Mouse (Mus musculus): ENCODE measurements at regions not wholly inside any gene's neighbourhood (a gene's known extent, or its start where the extent isn't known, plus 50 kb on each side); places are given as distances from the start of the nearest gene placed in this dataset.
"Not testable (repeated sequence)": the region's sequence is repeated elsewhere in the genome, so short reads cannot be mapped to it uniquely, and the experiment has no call there.

DNA sequence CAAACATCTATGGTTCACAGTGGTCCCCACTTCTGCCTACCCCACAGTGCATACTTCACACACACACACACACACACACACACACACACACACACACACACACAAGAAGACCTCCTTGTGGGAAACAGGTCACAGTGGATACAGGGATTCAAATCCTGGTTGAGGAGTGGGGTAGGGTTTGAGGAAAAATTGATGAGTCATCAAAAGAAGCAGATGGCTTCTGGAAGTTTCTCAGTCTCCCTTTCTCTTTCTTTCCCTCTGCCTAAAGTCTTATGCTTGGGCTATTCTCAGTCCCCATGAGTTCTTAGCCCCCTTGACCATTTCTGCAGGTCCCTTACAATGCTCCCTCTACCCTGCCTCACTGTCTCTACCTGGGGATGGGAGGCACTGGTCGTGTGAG, 56.4 kb downstream of the Rassf10 start:
- in situ Hi-C loops (cut with MboI; ENCODE audit: unreplicated experiment in 2 of 2): no loop called here

DNA sequence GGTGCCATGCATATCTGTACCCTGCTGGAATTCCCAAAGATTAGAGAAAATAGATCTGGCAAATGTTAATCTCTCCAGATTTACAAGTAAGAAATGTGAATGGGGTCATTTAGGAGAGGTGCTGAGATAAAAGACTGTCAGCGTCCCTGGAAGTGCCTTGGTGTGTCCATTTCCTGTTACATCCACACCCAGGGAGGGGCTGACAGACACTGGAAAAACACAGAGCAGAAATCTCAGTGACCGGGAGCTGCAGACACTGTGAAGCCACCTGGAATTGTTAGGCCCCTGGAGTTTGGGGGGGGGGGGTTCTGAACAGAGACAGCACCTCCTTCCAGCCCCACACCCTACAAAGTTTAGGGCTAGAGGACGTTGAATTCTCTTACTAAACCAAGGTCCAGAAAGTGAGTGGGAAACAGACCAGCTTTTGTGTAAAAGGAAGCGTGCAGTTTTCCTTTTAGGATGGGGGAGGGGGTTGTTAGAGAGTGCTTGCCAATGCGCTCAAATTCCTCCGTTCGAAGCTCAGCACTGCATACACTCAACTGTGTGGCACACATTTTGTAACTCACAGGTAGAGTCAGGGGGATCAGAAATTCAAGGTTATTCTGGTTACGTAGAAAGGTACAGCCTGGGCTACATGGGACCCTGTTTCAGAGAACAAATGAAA, 63.5 kb downstream of the Rassf10 start:
- in situ Hi-C loops (cut with MboI; ENCODE audit: unreplicated experiment in 2 of 2): no loop called here

DNA sequence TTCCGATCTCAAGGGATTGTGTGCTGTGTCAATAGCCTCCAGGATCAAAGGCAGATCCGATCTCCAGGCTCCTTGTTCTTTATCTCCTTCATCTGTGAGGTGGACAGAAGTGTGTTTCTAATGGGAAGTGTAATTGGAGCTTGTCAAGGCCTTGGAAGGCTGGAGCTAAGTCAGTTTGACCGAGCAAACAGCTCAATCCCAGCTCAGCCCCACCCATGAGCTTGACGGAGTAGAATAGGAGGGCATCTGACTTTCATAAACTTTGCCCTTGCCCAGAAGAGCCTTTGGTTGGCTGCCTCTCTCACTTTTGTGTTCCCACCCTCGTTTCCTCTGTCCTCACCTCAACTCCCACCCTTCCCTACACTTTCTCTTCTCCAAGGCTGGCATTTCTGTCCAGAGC, 67.7 kb downstream of the Rassf10 start:
- in situ Hi-C loops (cut with MboI; ENCODE audit: unreplicated experiment in 2 of 2): no loop called here

DNA sequence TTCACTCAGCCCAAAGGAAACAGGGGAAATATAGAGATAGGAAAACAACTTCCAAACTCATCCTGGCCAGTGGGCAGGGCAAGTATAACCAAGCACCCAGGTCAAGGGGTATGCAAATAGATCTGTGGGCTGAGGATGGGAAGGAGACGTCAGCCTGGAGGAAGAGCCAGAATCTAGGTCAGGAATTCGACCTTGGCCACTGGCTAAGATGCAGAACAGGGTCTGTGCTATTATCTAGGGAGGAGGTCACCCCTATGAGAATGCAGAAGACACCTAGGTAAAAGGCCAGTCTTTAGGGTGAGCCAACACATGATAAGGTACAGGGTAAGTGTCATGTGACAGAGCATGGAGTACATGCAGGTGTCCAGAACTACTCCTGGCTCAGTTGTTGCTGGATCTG, 68.8 kb downstream of the Rassf10 start:
- in situ Hi-C loops (cut with MboI; ENCODE audit: unreplicated experiment in 2 of 2): no loop called here

DNA sequence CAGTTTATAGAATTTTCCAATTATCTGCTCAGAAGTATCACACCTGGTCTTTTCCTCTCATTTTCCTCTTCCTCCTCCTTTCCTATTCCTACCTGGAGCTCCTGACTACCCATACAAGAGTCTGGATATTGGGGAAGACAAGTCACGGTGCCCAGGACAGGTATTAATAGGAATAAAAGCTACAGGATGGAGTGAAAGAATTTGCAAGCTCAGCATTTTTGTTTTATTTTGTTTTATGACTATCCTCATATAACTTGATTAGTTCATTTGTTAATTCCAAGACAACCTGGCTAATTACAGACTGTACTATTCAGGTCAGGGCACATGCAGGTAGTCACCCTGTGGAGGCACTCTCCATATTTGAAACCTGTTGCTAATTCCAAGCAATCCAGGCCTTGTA, 72.0 kb downstream of the Rassf10 start:
- in situ Hi-C loops (cut with MboI; ENCODE audit: unreplicated experiment in 2 of 2): no loop called here

DNA sequence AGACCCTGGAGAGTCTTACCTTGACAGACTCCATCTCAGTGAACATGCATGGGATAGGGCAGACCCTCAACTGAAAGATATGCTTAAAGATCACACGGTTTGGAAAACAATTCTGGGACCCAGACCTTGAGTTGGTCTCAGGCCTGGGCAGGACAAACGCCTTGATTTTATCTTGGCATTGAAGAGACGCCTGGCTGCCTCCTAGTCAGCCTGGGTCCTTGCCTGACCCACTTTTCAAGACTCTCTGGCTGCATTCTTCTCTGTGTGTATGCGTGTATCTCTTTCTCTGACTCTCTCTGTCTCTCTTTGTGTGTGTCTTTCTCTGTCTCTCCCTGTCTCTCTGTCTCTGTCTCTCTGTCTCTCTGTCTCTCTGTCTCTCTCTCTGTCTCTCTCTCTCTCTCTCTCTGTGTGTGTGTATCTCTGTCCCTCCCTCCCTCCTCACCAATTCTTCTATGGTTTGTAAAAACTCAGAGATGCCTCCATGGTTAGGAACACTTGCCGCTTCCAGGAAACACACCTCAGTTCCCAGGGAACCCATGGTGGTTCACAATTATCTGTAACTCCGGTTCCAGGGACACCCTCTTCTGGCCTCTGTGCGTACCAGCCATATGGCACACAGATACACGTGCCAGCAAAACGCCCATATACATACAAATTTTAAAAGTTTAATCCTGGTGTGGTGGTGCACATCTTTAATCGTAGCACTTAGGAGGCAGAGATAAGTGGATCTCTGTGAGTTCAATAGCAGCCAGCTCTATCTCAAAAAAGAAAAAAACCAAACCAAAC, 72.7 kb downstream of the Rassf10 start:
- in situ Hi-C loops (cut with MboI; ENCODE audit: unreplicated experiment in 2 of 2): no loop called here

DNA sequence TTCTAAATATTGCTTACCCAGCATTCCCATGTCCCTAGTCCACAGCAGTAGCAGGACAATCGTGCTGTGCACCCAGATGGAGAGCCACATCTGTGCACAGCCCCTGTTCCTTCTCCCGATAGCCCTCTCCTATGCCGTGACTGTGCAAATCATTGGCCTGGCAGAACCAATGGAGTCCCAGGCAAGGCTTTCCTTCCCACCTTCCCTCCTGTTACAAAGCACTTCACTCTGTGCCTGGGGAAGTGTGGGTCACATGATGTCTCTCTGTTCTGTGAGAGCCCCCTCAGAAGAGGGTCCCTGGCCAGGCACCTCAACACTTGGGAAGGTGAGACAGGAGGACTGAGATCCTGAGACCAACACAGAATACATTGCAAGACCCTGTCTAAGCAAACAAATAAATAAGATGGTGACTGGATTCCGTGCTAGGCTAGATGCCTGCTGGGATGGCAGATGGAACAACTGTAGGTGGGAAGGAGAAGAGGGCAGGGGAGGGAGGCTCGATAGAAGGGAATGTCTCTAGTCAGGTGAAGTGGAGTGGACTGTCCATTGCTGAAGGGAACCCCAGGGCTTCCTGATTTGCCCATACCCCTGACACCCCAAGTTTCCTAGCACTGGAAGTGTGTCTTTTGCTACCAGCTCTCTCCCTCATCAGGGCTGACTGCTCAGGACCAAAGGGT, 73.5 kb downstream of the Rassf10 start:
- in situ Hi-C loops (cut with MboI; ENCODE audit: unreplicated experiment in 2 of 2): no loop called here

DNA sequence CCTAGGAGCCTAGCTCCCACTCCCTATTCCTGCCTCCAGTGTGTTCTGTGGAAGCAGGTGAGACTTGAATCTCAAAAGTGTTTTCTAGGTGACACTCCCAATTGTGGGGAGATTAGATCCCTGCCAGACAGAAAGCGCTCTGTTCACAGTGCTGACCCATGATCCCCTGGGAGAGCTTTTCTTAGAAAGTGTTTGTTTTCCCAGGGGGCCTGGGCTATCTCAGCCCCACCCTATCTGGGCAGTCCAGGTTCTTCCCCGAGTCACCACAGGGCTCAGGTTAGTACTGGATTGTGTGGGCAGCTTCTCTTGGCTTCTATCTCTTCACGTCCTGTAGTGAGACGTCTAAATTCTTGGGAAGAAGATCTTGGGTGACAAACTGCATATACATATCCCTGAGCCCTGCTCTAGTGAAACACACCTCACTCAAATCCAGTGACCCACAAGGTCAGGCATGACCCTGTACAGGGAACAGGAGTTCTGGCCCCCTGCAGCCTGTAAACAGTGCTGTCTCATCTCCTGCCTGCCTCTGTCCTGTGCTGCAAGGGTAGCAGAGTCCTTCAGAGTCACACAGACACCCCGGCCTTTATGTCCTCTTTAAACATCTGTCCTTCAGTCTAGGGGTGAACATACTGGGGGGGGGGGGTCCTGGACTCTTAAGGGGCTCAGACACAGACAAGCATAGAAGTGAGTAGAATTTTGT, 76.4 kb downstream of the Rassf10 start:
- in situ Hi-C loops (cut with MboI; ENCODE audit: unreplicated experiment in 2 of 2): no loop called here

DNA sequence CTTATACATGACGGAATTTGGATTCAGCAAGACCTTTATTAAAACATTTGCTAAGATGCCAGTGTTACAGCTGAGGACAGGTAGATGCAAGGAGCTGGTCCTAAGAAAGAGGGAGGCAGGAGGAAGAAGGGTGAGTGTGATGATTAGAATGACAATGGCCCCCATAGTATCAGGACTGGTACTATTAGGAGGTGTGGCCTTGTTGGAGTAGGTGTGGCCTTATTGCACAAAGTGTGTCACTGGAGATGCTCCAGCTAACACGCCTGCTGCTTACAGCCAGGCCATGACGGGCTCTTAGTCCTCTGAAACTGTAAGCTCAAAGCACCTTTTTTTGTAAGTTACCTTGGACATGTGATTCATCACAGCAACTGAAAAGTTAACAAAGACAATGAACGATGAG, 82.0 kb downstream of the Rassf10 start:
- in situ Hi-C loops (cut with MboI; ENCODE audit: unreplicated experiment in 2 of 2): no loop called here

DNA sequence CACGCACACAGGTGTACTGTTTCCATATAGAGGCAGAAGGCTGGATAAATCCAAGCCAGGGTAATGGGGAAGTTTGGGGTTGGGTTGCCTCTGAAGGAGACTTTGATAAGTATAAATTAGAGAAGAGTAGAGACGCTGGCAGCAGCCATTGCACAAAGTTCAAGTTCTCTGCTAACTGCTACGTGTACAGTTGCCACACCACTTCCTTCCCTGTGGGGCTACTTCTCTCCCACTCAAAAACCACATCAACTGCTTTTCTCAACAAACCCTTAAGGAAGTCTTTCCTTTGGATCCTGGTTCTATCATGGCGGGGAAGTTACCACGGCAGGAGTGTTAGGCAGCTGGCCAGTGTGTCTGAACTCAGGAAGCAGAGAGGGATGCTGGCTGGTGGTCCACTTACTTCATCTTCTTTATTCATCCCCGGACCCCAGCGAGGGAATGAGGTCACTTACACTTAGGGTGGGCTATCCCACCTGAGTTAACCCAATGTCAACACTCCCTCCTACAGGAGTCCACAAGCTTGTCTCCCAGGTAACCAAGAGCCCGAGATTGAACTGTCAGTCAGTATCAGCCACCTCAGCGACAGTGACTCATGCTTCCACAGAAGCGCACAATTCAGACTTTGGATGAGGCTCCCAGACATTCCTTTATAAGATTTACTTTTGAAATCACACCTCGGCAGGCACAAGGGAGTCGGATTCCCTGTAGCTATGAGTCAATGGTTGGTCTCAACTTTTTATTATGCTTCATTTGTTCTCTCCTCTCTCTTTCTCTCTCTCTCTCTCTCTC, 84.3 kb downstream of the Rassf10 start:
- in situ Hi-C loops (cut with MboI; ENCODE audit: unreplicated experiment in 2 of 2): no loop called here

DNA sequence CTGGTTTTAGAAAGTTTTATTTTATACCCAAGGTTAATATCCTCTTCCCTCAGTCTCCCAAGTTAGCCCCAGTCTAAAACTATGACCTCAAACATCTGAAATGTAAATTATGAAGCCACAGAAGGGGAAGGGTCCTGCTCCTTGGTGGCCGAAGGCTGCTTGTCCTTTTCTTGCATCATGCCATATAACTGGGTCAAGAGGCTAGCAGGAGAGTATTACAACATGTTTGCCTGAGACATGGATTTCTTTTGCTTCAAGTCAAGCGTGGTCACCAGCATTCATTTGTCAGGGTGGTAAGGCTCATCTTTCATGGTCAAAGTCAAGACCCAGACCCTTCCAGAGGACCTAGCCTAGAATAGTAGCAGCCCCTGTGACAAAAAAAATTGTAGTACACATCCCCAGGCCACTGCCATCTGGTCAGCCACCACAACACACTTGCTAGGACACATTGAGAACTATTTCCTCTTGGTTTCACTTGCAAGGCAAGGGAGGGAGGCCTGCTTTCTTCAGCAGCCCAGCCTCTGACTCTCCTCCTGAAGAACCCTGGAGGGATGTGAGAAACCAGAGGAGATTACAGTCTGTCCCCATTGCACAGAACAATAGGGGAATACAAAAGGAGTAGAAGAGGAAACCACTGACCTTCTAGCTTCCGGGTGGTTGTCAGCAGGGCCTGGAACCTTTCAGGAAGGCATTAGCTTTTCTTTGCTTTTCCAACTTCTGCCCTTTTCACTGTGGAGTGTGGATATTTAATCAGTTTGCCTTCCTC, 85.3 kb downstream of the Rassf10 start:
- in situ Hi-C loops (cut with MboI; ENCODE audit: unreplicated experiment in 2 of 2): no loop called here

DNA sequence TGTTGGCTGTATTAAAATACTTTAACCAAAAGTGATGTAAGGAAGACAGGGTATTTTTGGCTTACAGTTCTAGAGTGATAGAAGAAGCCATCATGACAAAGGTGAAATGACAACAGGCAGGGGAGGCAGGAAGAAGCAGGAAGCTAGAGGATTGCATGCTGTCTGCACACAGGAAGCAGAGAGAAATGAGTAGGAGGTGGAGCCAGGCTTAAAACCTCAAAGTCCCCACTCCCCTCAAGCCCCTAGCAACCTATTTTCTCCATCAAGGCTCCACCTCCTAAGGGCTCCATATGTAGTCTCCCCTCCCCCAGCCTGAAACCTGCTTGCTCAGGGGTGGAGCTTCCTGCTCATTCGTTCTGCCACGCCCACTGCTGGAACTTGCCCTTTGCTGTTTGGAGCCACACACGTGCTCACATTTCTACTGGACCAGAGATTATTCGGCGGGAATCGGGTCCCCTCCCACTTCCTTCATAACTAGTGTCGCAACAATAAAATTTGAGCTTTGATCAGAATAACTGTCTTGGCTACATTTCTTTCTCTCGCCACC, 91.9 kb downstream of the Rassf10 start:
- in situ Hi-C loops (cut with MboI; ENCODE audit: unreplicated experiment in 2 of 2): not testable (repeated sequence)

DNA sequence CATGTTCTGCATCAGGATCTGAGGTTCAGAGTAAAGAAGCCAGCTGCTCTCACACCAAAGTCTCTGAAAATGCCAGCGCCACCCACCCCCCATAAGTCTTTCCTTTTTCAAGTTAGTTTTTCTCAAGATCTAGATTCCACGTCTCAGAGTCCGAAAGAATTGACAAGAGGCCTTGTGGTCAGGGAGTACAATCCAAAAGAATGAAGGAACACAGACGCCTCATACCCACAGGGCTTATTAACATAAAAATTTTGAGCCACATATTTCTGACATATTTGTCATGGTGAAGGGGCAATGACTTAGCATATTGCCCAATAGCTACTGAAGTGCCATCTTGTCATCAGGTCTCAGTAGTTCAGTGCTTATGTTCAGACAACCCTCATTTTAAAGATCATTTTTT, 92.6 kb downstream of the Rassf10 start:
- in situ Hi-C loops (cut with MboI; ENCODE audit: unreplicated experiment in 2 of 2): no loop called here

DNA sequence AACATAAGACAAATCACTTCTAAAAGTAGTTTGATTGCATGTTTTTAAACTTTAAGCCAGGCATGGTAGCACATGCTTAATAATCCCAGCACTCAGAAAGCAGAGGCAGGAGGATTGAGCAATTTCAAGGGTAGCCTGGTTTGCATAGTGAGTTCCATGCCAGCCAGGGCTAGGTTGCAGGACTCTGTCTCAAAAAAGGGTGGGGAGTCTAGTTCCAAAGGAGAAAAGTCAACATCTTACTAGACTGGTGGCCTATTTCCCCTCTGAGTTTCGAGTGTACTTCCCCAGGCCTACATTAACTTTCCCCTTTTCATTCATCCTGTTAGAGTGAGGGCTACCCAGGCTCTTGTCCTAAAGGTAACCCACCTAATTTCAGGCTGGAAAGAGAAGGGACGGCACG, 93.8 kb downstream of the Rassf10 start:
- in situ Hi-C loops (cut with MboI; ENCODE audit: unreplicated experiment in 2 of 2): no loop called here

DNA sequence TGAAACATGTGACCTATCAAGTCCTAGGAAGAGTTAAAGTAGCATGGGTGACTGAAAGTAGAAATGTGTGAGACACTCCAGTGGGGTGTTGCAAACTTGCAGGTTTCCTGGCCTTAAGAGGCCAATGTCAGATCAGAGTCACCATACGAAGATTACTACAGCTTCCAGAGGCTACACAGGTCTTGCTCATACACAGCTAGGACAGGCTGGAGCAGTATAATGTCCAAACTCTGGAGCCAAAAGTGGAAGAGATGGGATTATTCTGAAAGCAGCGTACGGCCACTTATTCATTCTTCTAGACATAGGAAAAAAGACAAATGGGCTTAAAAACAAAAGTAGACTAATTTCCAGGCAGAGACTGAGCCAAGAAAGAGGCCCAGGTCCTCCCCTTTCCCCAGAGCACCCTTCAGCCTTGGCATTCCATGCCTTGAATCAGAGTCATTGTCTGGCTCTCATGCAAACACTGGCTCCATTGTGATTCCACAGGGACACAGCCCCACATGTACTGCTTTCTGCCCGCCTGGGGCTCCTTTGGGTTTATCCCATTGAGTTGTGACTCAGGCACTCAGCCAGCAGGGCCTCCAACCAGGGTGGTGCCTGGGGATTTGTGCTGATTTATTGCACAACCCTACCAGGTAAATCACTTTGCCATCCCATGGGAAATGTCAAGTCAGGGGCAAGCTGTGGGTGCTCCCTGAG, 94.5 kb downstream of the Rassf10 start:
- in situ Hi-C loops (cut with MboI; ENCODE audit: unreplicated experiment in 2 of 2): no loop called here

DNA sequence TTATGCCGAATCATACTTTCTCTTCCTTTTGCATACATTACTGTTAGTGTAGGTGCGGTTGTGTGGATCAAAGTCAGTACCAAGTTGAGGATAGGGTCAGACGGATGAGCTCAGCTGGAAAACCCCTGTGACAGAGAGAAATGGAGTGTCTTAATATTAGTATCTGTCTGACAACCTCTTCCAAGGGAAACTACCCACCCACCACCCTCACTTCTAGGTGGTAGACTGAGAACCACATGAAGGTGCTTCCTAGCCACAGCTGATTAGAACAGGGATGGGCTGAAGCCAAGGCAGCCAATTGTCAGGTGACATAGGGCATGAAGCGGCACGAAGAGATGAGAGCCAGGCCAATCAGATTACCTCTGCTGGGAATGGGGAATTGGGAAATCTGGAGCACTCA, 95.7 kb downstream of the Rassf10 start:
- in situ Hi-C loops (cut with MboI; ENCODE audit: unreplicated experiment in 2 of 2): no loop called here

DNA sequence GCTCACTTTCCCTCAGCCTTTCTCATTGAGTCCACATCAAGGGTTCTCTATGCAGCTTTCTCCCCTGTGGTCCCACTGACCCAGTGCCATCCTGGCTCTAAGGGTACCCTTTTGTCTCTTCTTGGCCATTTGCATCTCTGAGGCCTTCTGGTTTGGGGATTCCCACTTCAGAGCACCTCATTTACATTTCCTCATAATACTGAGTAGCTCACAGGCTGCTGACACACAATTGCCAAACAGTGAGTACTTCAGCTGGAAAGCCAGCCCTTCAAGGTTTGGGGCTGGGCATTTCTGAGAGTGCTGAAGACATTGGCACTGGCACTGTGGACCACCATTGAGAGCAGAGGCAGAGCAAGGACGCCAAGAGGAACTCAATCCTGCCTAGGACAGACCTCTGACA, 99.2 kb downstream of the Rassf10 start:
- in situ Hi-C loops (cut with MboI; ENCODE audit: unreplicated experiment in 2 of 2): no loop called here

DNA sequence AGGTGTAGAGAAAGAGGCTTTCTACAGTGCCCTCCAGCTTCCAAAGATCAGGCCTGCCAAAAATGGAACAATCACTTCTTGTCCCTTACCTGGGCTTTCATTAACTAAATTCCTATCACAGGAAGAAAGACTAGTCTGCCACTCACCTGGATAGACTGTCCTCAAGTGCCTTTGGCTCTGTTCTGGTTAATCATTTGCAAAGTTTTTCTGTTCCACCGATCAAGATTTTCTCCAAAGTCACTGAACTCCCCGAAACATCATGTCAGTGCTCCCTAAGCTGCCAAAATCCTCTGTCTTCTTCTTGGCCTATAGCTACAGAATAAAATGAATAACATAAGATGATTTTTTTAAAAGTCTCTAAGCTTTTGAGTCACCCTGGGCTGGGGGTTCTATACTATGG, 102.7 kb downstream of the Rassf10 start:
- in situ Hi-C loops (cut with MboI; ENCODE audit: unreplicated experiment in 2 of 2): no loop called here
